Mouse (Mus musculus): ENCODE results near the gene Krtap5-1. TPM values are rescaled to one million over a fixed set of nuclear protein-coding genes. Genes with fewer than 3 reads are reported as not detected.

Gene Krtap5-1
- polyA plus RNA-seq (2017; shearing (Covaris generic)) = not detected

GRCm38 (mm10) chr7:142297018-142297417, at the start of gene Krtap5-1:
Gene Krtap5-1 (minus strand): TSS chr7:142297118.

GRCm38 (mm10) chr7:142303249-142303648, 6.3 kb upstream of the Krtap5-1 start, which contains the start of gene Krtap5-4:
Gene Krtap5-4 (plus strand): TSS chr7:142303549.

GRCm38 (mm10) chr7:142274263-142274662, 22.7 kb downstream of the Krtap5-1 start, which contains the start of gene Gm4559:
Gene Gm4559 (minus strand): TSS chr7:142274363.

GRCm38 (mm10) chr7:142258254-142258653, 38.7 kb downstream of the Krtap5-1 start, which contains the start of gene Gm2431:
Gene Gm2431 (minus strand): TSS chr7:142258354.

Other genes starting within 250 kb of the Krtap5-1 start
- 122 TPM for gene Mob2, start 236.1 kb downstream of the Krtap5-1 start, polyA plus RNA-seq (2017; shearing (Covaris generic))
- gene Dusp8, start 201.3 kb downstream of the Krtap5-1 start, polyA plus RNA-seq (2017; shearing (Covaris generic)) = 37.7 TPM
- not detected for gene Gm45618, start 176.4 kb downstream of the Krtap5-1 start, polyA plus RNA-seq (2017; shearing (Covaris generic))
- not detected for gene Gm39115, start 161.1 kb downstream of the Krtap5-1 start, polyA plus RNA-seq (2017; shearing (Covaris generic))
- gene Gm45337, start 152.5 kb downstream of the Krtap5-1 start, polyA plus RNA-seq (2017; shearing (Covaris generic)) = not detected
- gene Gm29735, start 140.0 kb downstream of the Krtap5-1 start, polyA plus RNA-seq (2017; shearing (Covaris generic)) = not detected
- not detected for gene Gm4553, start 131.4 kb downstream of the Krtap5-1 start, polyA plus RNA-seq (2017; shearing (Covaris generic))
- not detected for gene Krtap5-2, start 121.1 kb downstream of the Krtap5-1 start, polyA plus RNA-seq (2017; shearing (Covaris generic))
- not detected for gene Gm10153, start 106.7 kb downstream of the Krtap5-1 start, polyA plus RNA-seq (2017; shearing (Covaris generic))
- gene Krtap5-3, start 95.8 kb downstream of the Krtap5-1 start, polyA plus RNA-seq (2017; shearing (Covaris generic)) = not detected
- not detected for gene Gm7579, start 85.3 kb downstream of the Krtap5-1 start, polyA plus RNA-seq (2017; shearing (Covaris generic))
- gene Krtap5-5, start 67.1 kb downstream of the Krtap5-1 start, polyA plus RNA-seq (2017; shearing (Covaris generic)) = not detected
- not detected for gene Gm40460, start 56.0 kb downstream of the Krtap5-1 start, polyA plus RNA-seq (2017; shearing (Covaris generic))
- not detected for gene Gm2431, start 38.8 kb downstream of the Krtap5-1 start, polyA plus RNA-seq (2017; shearing (Covaris generic))
- gene Gm4559, start 22.8 kb downstream of the Krtap5-1 start, polyA plus RNA-seq (2017; shearing (Covaris generic)) = not detected
- not detected for gene Krtap5-4, start 6.4 kb upstream of the Krtap5-1 start, polyA plus RNA-seq (2017; shearing (Covaris generic))
- gene Ifitm10, start 76.6 kb upstream of the Krtap5-1 start, polyA plus RNA-seq (2017; shearing (Covaris generic)) = 24.4 TPM
- 12.8 TPM for gene Gm49369, start 85.5 kb upstream of the Krtap5-1 start, polyA plus RNA-seq (2017; shearing (Covaris generic))
- gene Ctsd, start 90.9 kb upstream of the Krtap5-1 start, polyA plus RNA-seq (2017; shearing (Covaris generic)) = 304 TPM
- not detected for gene Syt8, start 137.7 kb upstream of the Krtap5-1 start, polyA plus RNA-seq (2017; shearing (Covaris generic))
- not detected for gene Tnni2, start 144.7 kb upstream of the Krtap5-1 start, polyA plus RNA-seq (2017; shearing (Covaris generic))
- 942 TPM for gene Lsp1, start 163.7 kb upstream of the Krtap5-1 start, polyA plus RNA-seq (2017; shearing (Covaris generic))
- gene Tnnt3, start 201.7 kb upstream of the Krtap5-1 start, polyA plus RNA-seq (2017; shearing (Covaris generic)) = 1.2 TPM
- gene Mrpl23, start 235.6 kb upstream of the Krtap5-1 start, polyA plus RNA-seq (2017; shearing (Covaris generic)) = 9.9 TPM